Mouse (Mus musculus) kidney, postnatal 25 days (tissue): ENCODE results near the gene Cobl.

Experiments
- DNase-seq, 2 experiments: peaks; one replicate each; pipeline ENCODE4 v3.0.0; 2021; ENCODE audit warnings: mixed read lengths in 2 of 2

Gene Cobl

GRCm38 (mm10) chr11:12464181-12465162 is at the start of gene Cobl:
Gene Cobl, minus strand, starts transcription at chr11:12464960.
- DNase-seq = peak; percentile 53 to 85

- no peak for DNase-seq
Observed at GRCm38 (mm10) chr11:12513796-12514195, 49.0 kb upstream of the Cobl start.

GRCm38 (mm10) chr11:12506371-12506890 is 41.7 kb upstream of the Cobl start:
- DNase-seq = no peak

- no peak for DNase-seq
Observed at GRCm38 (mm10) chr11:12503756-12504155, 39.0 kb upstream of the Cobl start.

GRCm38 (mm10) chr11:12501721-12502120 is 37.0 kb upstream of the Cobl start:
- no peak for DNase-seq

DNA sequence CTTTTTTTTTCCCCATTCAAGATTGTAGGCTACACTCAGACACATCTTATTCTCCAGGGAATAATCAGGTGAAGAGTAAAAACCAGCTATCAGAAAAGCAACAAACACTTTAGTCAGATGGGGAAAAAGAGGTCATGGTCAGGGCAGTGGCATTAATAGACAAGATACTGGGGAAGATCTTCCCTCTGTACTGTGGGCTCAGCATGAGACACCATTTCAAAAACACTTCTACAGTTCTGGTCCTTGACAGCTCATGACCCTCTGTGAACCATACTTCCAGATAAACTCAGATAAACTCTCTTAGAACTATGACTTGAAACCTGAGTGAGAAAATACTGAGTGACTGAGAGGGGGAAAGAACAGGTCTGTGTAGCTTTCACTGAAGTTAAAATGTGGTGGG is 29.0 kb upstream of the Cobl start:
- DNase-seq = no peak

DNA sequence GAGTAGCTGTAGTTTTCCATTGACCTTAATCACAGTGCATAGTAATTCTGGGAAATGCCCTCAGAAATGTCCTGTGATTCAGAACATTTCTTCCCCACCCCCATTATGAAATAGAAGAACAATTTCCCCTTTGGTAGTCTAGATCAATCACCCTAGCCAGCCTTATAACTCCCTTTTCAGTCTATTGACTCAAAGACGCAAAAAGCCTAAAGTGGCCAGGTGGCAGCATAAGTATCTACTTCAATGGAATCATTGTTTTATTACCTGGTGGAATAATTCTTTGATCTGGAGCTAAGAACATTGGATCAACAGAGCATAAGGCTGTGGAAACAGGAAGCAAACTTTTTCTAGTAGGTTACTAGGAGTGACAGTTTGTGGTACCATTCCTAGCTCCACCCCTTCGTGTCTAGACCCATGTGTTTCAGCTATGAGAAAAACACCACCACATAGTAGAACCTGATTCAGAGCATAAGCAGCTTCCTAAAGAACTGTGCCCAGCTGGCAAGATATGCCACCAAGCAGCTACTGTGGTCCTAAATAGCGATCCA is 15.2 kb upstream of the Cobl start:
- no peak for DNase-seq

- DNase-seq = peak; percentile 50 to 75
Observed at GRCm38 (mm10) chr11:12474299-12474935, 9.7 kb upstream of the Cobl start.

- DNase-seq = peak; percentile 42 to 77
Observed at GRCm38 (mm10) chr11:12473625-12474298, 9.0 kb upstream of the Cobl start.

DNA sequence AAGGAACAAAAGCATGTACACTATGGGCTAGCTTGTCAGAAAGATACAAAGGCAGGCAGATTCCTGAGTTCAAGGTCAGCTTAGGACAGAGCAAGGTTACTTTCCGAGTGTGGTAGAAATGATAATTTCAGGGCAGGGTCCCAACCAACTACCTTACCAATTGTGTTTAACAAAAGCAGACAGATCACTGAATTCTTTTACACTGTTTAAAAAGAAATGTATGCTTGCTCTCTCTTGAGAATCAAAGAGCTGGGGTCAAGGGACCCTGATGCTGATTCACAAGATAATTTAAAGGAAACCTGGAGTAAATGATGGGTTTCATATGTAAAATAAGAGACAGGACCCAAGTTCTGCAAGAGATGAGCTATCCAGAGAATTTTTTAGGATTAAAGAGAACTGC is 4.9 kb upstream of the Cobl start:
- DNase-seq = no peak

- DNase-seq = peak in 1 of 2 experiments; percentile 28
Observed at GRCm38 (mm10) chr11:12468661-12469060, 3.9 kb upstream of the Cobl start.

- DNase-seq = no peak
Observed at GRCm38 (mm10) chr11:12467836-12468235, 3.1 kb upstream of the Cobl start.

DNA sequence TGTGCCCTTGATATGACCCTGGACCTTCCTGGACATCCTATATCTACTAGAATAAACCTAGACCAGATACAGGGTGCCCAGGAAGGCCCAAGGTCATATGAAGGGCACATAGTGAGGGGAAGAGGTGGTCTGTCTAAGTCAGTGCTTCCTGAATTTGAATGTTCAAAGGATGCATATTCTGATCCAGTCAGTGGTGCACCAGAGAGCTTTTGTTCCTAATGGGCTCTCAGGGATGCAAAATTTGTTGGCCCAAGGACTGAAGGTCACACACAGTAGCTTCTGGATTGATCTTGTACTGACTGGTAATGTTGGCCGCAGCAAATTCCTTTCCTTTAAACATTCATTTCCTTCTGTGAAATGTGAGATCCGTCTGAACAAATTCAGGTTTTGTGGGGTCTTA is 2.5 kb upstream of the Cobl start:
- no peak for DNase-seq

DNA sequence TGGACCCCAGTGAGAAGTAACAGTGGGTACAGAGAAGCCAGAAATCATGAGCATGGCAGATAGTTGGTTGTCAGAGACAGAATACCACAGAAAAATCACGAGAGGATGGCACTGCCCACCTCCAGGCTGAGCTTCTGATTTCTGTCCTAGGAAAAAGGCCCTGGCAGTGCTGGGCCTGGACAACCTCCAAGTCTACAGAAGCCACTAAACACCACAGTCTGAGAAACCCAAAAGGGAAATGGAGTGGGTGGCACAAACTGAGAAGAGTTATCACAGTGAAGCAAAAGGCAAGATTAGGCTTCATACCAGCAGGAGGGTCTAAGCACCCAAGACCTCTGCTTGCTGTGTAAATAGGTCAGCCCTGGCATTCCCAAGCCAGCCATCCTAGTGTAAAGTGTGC is 1.8 kb upstream of the Cobl start:
- no peak for DNase-seq

GRCm38 (mm10) chr11:12465229-12465628 is 469 bp upstream of the Cobl start:
- DNase-seq = no peak

- DNase-seq = peak in 1 of 2 experiments; percentile 14
Observed at GRCm38 (mm10) chr11:12463615-12464170, 1.1 kb downstream of the Cobl start.

DNA sequence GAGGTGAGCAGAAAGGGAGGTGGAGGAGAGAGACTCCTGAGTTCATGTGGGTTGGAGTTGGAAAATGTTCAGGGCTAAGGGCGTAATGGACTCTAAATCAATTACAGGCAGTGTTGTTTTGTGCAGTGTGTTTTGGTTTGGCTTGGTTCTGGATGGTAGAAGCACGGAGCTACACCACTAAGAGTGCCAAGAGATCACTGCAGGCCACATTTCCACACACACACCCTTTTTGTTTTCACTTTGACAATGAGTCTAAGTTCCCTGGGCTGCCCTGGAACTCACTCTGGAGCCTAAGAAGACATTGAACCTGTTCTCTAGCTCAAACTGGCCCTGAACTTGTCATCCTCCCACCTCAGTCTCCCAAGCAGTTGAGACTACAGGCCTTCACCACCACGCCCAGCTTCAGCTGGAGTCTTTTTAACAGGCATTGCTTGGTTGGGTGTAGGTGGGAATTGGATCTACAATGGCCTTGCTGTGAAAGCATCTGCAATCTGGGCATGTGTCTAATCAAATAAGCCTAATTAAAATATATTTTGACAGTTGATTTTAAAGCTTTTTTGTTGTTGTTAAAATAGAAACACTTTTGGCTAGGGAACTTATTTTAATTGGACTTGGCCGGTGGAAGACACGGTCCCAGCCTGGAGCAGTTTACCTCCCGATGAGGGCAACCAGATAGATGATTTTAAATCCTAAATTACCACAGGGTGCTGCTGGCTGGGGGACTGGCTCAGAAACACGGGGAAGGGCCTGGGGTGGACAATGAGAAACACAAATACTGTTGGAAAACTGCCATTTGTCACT is 4.8 kb downstream of the Cobl start:
- no peak for DNase-seq

DNA sequence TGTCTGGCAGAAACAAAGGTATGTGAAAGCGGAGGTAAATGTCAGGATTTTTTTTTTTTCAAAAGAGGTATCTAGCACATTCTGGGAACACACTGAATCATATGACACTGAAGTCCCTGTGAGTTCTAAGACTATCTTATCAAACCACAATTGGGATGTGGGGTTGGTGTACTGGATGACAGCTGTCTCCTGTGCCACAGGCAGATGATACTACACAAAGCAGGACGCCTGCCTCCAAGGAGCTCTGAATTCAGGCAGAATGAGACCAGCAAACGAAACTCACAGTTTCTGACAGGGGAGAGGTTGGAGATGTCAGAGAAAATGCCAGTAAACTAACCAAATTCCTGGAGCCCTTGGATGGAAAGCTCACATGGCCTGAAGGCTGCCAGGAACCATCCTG is 5.9 kb downstream of the Cobl start:
- no peak for DNase-seq

- no peak for DNase-seq
Observed at GRCm38 (mm10) chr11:12458392-12458791, 6.4 kb downstream of the Cobl start.

GRCm38 (mm10) chr11:12448101-12448500 is 16.7 kb downstream of the Cobl start:
- DNase-seq = no peak

DNA sequence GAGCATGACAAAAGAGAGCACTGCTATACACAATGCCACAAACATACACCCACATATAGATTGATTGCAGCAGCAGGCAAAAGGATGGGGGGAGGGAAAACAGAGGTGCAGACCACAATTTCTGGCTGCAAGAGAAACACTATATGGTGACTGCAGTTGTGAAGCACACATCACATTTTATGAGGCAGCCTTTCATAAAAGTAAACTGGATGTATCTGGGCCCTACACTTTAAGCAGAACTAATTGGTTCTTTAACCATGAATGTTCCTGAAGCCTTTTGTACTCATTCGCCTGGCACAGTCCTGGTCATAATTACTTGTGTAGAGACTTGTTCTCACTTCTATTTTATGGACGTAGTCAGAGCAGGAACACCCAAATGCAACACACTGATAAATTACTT is 19.5 kb downstream of the Cobl start:
- no peak for DNase-seq

DNA sequence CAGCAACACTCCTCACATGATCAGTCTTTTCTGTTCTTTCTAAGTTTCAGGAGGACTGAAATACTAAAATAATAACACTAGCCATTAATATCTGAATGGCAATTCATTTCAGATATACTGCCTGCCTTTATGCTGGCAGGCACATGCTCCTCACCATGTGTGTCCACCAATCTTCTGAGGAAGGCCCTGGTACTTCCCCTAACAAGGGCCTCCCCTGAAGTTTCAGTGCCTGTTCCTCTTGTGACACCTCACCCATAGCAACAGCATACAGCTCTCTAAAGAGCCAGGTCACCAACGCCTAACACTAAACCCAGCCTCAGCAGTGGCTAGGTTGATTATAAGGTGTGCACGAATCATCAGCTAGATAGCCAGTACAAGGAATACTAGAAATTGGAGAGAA is 20.5 kb downstream of the Cobl start:
- DNase-seq = no peak
